Mouse (Mus musculus) midbrain, embryonic 11.5 days (tissue): ENCODE results near the gene C330007P06Rik. TPM values are rescaled to one million over a fixed set of nuclear protein-coding genes. Genes with fewer than 3 reads are reported as not detected.
"Not testable (repeated sequence)": the region's sequence is repeated elsewhere in the genome, so short reads cannot be mapped to it uniquely, and the experiment has no call there.

ENCODE experiments used
- ATAC-seq: fragments of 200-750 bp; cut with Nextera tagmentation; 2 replicates; pipeline ENCODE4 v1.8.0; 2017; ENCODE audit warnings: moderate TSS enrichment, moderate library complexity; ENCODE audit not compliant: low FRiP score
- DNase-seq: peaks from one replicate; pipeline ENCODE4 v3.0.0; 2015; ENCODE audit warnings: low spot score; ENCODE audit errors: missing footprints
- H3K27ac ChIP-seq: fragments of 300-500 bp; sonication (generic); 2 replicates; pipeline ENCODE4 v1.5.1; 2014; ENCODE audit warnings: low read depth, low read length
- H3K27me3 ChIP-seq: fragments of 300-500 bp; sonication (generic); 2 replicates; pipeline ENCODE4 v1.6.1; 2014; ENCODE audit warnings: mild to moderate bottlenecking, low read length, moderate library complexity, mixed read lengths; ENCODE audit not compliant: control insufficient read depth, insufficient read depth
- H3K36me3 ChIP-seq: fragments of 300-500 bp; sonication (generic); 2 replicates; pipeline ENCODE4 v1.6.1; 2014; ENCODE audit warnings: mild to moderate bottlenecking, low read length, moderate library complexity, mixed read lengths; ENCODE audit not compliant: control insufficient read depth, insufficient read depth
- H3K4me1 ChIP-seq: fragments of 300-500 bp; sonication (generic); 2 replicates; pipeline ENCODE4 v1.6.1; 2014; ENCODE audit warnings: low read length; ENCODE audit not compliant: control insufficient read depth, insufficient read depth
- H3K4me2 ChIP-seq: fragments of 300-500 bp; sonication (generic); 2 replicates; pipeline ENCODE4 v1.6.1; 2014; ENCODE audit warnings: mild to moderate bottlenecking, moderate library complexity
- H3K4me3 ChIP-seq: fragments of 300-500 bp; sonication (generic); 2 replicates; pipeline ENCODE4 v1.5.1; 2014; ENCODE audit warnings: low read depth, low read length
- H3K9ac ChIP-seq: fragments of 300-500 bp; sonication (generic); 2 replicates; pipeline ENCODE4 v1.6.1; 2014; ENCODE audit warnings: low read length
- H3K9me3 ChIP-seq: fragments of 300-500 bp; sonication (generic); 2 replicates; pipeline ENCODE4 v1.6.1; 2016; ENCODE audit warnings: low read length; ENCODE audit not compliant: control insufficient read depth
- WGBS: fragments of 180-500 bp; shearing (Covaris S2); extraction: QIAGEN DNeasy Blood & Tissue Kit; methylation state at CpG from one replicate; pipeline ENCODE4 v1.1.7; 2014; 5-methylcytosine and 5-hydroxymethylcytosine counted together
- polyA plus RNA-seq: library from polyadenylated mRNA; unstranded; fragments of >200 nt; fragmentation: Nextera tagmentation; extraction: Ambion mirVana; gene quantifications from 2 replicates; pipeline ENCODE4 v1.2.1, GENCODE M21; 2014

Gene C330007P06Rik
- polyA plus RNA-seq, result 35.6 and 39.5 TPM in 2 replicates

DNA sequence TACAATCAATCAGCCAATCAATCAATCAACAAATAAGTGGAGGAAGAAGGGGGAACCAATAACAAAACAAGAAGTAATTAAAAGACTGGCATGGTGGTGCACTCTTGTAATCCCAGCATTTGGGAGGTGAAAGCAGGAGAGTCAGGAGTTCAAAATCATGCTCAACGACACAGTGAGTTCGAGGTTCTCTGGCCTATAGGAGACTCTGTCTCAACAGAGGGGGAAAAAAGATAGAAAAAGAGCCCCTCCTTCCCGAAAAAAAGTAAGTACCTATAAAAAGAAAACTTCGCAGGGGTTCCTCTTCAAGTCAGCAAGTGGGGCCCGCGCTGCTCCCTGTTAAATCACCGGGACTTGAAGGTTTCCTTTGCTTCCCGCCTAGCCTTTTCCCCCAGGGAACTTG is at the start of gene C330007P06Rik, which contains the start of gene Ube2a:
TSS of gene C330007P06Rik (minus strand) at position 347 of the 400 bp plus-strand sequence.
TSS of gene Ube2a (plus strand) at position 136 of the 400 bp plus-strand sequence.
- Histone ChIP-seq H3K9ac (peak within 1 kb of the TSS; percentile 80), H3K4me3 (peak within 1 kb of the TSS; percentile 66), H3K9me3 (no peaks in the 10 kb centered on the region), H3K27me3 (no peaks in the 10 kb centered on the region), H3K4me1 (no peaks in the 10 kb centered on the region; the same call in 1 of the 2 replicates), H3K4me2 (peak within 1 kb of the TSS; percentile 50), H3K27ac (peak within 1 kb of the TSS; percentile 48), H3K36me3 (no peaks in the 10 kb centered on the region)
- peak; percentile 12 for ATAC-seq
- no peak for DNase-seq
- WGBS, result 25% methylated on average over 8 of the region's 8 CpGs

DNA sequence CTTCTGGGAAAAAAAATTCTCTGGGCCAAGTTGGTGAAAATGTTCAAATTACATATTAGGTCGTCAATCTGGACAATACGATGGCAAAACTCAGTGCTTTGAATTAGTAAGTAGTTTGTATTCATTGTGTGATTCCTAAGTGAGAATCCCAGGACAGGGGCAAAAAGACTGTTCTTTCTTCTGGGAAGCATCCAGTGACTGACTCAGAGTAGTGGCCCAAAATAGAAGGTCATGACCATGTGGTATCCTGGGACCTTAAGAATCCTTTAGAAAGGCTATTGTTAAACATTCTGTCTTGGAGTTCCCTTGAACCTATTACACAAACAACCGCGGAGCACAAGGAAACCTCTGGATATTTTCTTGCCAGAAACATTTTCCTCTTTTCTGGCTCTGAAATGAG is 47.4 kb upstream of the C330007P06Rik start:
- no peaks in the 10 kb centered on the region for H3K27me3 ChIP-seq
- WGBS, result 82% methylated on average over 4 of the region's 4 CpGs
- H3K4me1 ChIP-seq, result no peaks in the 10 kb centered on the region
- H3K4me2 ChIP-seq, result no peak overlapping the region
- no peak overlapping the region for H3K4me3 ChIP-seq
- ATAC-seq (no peak), DNase-seq (no peak)
- H3K27ac ChIP-seq, result no peak overlapping the region
- H3K36me3 ChIP-seq, result no peaks in the 10 kb centered on the region
- H3K9ac ChIP-seq, result no peak overlapping the region
- no peaks in the 10 kb centered on the region for H3K9me3 ChIP-seq

DNA sequence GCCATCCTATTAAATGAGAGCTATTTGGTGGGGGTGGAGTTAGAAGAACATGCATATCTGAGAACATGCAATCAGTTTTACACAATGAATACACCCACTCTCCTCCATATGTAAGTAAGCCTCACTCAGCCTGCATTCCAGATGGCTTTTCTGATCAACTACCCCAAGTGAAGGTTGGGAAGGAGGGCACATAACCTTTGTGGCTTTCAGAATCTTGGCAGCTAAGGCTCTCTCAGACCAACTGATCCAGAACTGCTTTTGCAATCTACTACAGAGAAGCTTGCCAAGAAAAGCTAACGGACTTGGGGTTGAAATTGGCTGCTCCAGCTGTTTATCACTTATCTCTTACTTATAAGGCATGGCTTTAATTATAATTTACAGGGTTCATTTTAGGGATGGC is 43.8 kb upstream of the C330007P06Rik start:
- Histone ChIP-seq H3K4me1 (no peaks in the 10 kb centered on the region), H3K4me3 (no peak overlapping the region), H3K27ac (no peak overlapping the region), H3K9ac (no peak overlapping the region), H3K9me3 (no peaks in the 10 kb centered on the region), H3K4me2 (no peak overlapping the region), H3K27me3 (no peaks in the 10 kb centered on the region), H3K36me3 (no peaks in the 10 kb centered on the region)
- no peak for ATAC-seq
- 91% methylated on average over 1 of the region's 1 CpGs for WGBS
- DNase-seq, result no peak

DNA sequence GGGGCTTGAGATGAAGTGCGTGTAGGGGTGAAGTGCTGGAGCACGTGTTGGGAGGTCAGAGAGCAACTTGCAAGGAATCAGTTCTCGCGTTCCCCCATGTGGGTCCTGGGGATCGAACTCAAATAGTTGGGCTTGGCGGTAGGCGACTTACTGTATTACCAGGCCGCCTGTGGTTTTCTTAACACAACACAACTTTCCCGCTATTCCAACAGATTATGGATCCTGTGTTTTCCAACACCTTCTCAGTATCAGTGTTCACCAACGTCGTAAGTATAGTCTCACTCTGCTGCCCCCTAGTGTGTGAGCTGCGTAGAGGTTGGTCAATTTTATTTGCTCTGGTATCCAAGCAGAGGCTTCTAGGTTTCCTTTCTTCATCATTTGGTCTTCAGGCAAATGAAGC is 37.4 kb upstream of the C330007P06Rik start:
- no peaks in the 10 kb centered on the region for H3K27me3 ChIP-seq
- H3K36me3 ChIP-seq, result no peaks in the 10 kb centered on the region
- H3K9ac ChIP-seq, result no peak overlapping the region
- DNase-seq, result peak; percentile 91
- no peak overlapping the region for H3K4me2 ChIP-seq
- no peak overlapping the region for H3K4me3 ChIP-seq
- no peak for ATAC-seq
- WGBS, result 50% methylated on average over 12 of the region's 12 CpGs
- no peak overlapping the region for H3K27ac ChIP-seq
- no peaks in the 10 kb centered on the region for H3K9me3 ChIP-seq
- H3K4me1 ChIP-seq, result no peaks in the 10 kb centered on the region

DNA sequence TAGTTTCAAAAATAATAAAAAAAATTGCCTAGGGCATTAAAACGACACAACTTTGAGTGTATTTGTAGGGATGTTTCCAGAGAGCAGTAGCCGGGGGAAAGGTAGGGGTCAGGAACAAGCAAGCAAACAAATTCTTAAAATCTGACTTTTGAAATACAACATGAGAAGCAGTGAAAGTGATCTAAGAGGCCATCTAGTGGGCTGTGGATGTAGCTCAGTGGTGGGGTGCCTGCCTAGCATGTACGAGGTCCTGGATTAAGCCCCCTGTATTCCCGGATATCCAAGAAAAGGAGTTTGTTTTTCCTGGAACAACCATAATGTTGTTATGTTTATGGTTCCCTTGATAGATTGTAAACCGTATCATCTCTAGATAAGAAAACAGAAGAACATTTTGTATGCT is 32.6 kb upstream of the C330007P06Rik start:
- H3K4me1 ChIP-seq, result no peaks in the 10 kb centered on the region
- no peak overlapping the region for H3K4me2 ChIP-seq
- no peak overlapping the region for H3K27ac ChIP-seq
- H3K9ac ChIP-seq, result no peak overlapping the region
- no peak for ATAC-seq
- no peaks in the 10 kb centered on the region for H3K36me3 ChIP-seq
- H3K4me3 ChIP-seq, result no peak overlapping the region
- whole genome bisulfite sequencing, result 43% methylated on average over 5 of the region's 5 CpGs
- no peak for DNase-seq
- H3K27me3 ChIP-seq, result no peaks in the 10 kb centered on the region
- H3K9me3 ChIP-seq, result no peaks in the 10 kb centered on the region

DNA sequence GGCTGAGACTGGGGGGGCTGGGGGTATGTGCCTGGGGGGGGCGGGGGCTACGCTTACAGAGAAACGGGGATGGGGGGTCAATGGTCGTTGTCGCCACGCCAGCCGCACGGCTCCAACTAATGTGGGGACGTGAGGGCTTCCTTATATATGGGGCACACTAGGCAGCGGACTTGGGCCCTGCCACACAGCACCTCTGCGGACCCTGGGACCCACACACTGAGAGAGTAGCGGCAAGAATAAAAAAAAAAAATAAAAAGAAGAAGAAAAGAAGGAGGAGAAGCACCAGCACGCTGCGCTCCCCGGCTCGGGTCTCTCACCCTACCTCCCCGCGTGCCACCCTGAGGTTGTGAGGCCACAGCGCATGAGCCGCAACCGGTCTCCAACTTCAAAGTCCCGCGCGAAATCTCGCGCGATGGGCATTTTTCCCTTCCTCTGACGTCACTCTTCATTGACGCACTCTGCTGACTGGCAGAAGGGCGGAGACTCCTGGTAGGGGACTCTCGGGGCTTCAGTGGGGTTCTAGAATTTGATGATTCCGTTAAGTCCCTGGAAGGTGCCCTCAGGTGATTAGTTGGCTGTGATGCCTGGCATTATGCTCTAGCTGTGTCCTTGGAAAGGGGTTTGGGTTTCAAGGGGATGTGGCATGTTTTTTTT is 29.3 kb upstream of the C330007P06Rik start:
- peak overlapping the region; percentile 58 for H3K4me3 ChIP-seq
- no peaks in the 10 kb centered on the region for H3K36me3 ChIP-seq
- ATAC-seq (peak; percentile 92), DNase-seq (peak; percentile 98)
- peak overlapping the region; percentile 70 for H3K9ac ChIP-seq
- H3K9me3 ChIP-seq, result no peaks in the 10 kb centered on the region
- no peaks in the 10 kb centered on the region for H3K4me1 ChIP-seq
- WGBS, result 20% methylated on average over 31 of the region's 32 CpGs
- H3K27ac ChIP-seq, result peak overlapping the region; percentile 45
- H3K4me2 ChIP-seq, result peak overlapping the region; percentile 58
- H3K27me3 ChIP-seq, result no peaks in the 10 kb centered on the region

DNA sequence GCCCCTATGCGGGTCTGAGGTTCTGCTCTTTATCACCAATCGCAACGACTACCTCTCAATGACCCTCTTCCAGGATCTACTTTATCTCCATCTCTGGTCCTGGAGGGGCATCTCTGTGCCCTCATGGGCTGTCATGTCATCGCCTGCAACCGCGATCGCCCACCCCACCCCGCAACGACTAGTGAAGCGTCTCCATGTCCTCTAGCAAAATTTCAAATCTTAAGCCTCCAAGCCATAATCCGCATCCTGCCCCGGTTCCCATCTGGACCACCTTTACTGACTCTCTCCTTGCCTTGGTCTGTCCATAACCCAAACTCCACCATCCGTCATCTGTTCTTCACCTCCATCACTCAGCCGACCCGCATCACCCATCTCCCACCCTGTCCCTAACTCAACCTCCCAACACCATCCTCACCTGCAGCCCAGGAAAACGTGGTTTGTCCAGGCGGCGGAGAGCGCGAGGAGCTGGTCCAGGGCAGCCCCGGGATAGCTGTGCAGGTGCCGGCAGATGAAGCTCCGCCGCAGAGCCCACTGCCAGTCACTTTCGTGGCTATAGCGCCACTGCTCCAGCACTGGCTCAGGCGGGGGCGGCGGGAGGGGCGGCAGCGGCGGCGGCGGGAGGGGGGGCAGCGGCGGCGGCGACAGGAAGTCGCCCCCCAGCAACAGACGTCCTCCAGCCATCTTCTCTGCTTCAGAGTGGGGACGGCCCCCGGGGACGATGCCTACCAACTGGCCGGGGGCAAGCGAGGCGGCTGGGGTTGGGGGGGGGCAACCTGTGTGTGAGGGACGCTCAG is 28.6 kb upstream of the C330007P06Rik start, which contains the start of gene Nkrf:
TSS of gene Nkrf (minus strand) at position 579 of the 794 bp plus-strand sequence.
- Histone ChIP-seq H3K4me3 (peak within 1 kb of the TSS; percentile 58), H3K4me2 (peak within 1 kb of the TSS; percentile 58), H3K9ac (peak within 1 kb of the TSS; percentile 70), H3K4me1 (no peaks in the 10 kb centered on the region), H3K9me3 (no peaks in the 10 kb centered on the region), H3K36me3 (no peaks in the 10 kb centered on the region), H3K27me3 (no peaks in the 10 kb centered on the region), H3K27ac (peak within 1 kb of the TSS; percentile 45)
- peak; percentile 77 for ATAC-seq
- DNase-seq, result peak; percentile 88
- WGBS, result 20% methylated on average over 29 of the region's 47 CpGs

DNA sequence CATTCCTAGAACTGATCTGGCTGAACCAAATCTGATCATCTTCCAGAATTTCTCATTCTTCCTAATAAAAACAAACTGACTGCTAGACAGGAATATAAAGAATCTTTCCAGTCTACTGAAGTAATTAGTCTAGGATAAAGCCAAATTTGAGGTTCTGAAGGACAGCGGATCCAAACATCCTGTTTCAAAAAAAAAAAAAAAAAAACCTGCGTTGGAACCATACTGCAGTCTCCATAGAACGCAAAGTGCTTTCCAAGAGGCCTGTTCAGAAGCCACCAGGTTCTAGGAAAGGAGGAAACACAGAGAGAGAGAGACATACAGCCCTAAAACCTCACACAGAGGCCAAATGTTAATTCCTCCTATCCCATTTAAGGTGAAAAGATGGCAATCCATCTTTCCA is 27.7 kb upstream of the C330007P06Rik start:
- ATAC-seq (no peak), DNase-seq (no peak)
- WGBS, result 48% methylated on average over 3 of the region's 3 CpGs
- Histone ChIP-seq H3K9ac (peak overlapping the region; percentile 70), H3K27ac (no peak overlapping the region), H3K4me1 (no peaks in the 10 kb centered on the region), H3K36me3 (no peaks in the 10 kb centered on the region), H3K9me3 (no peaks in the 10 kb centered on the region), H3K4me2 (peak overlapping the region; percentile 58), H3K27me3 (no peaks in the 10 kb centered on the region), H3K4me3 (peak overlapping the region; percentile 58)

DNA sequence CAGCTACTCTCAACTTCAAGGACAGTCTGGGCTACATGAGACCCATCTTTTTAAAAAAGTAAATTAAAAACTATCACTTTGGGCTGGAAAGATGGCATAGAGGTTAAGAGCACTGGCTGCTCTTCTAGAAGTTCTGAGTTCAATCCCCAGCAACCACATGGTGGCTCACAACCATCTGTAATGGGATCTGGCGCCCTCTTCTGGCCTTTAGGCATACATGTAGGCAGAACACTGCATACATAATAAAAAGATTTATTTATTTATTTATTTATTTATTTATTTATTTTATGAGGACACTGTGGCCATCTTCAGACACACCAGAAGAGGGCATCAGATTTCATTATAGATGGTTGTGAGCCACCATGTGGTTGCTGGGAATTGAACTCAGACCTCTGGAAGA is 25.0 kb upstream of the C330007P06Rik start:
- 23% methylated on average over 1 of the region's 1 CpGs for WGBS
- DNase-seq, result not testable (repeated sequence)

More for the DNA sequence above, 25.0 kb upstream of the C330007P06Rik start:
- H3K27ac ChIP-seq, H3K27me3 ChIP-seq, H3K4me3 ChIP-seq, H3K4me1 ChIP-seq, H3K9ac ChIP-seq, H3K9me3 ChIP-seq, H3K4me2 ChIP-seq, ATAC-seq, H3K36me3 ChIP-seq: not testable (repeated sequence)
